Mouse (Mus musculus): ENCODE data around the gene Cebpg.

DNA sequence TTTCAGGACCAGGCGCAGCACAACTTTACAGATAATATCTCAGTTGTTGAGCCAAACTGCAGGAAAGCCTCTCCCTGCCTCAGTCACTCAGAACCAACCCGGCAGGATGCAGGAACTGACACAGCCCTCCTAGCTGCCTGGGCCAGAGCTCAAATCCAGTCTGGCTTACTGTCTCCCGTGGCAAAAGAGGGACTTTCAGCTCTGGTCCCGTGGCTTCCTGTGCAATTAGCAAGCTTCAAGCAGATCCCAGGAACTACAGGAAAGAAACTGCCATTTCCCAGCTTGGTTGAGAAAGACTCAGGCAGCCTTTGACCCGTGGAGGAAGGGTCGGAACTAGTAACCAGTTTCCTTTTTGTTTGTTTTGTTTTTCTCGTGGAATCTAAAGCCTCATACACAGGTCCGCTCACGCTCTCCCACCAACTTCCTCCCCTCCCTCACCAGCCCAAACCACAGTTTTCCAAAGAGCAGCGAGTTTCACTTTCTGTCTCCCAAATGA is 24.5 kb upstream of the Cebpg start:
- TF ChIP-seq GATA1 (IDR thresholded peaks at IDR 0.05; ENCODE audit: borderline replicate concordance, low read length) (no peak), FLI1 (IDR thresholded peaks at IDR 0.05; ENCODE audit: low read length) (no peak)
